Mouse (Mus musculus): ENCODE measurements around the gene Rag2.

- TF ChIP-seq CTCF (IDR thresholded peaks at IDR 0.05; ENCODE audit: extremely low read depth, insufficient read depth, low read length) (no peak), POLR2A (IDR thresholded peaks at IDR 0.05; ENCODE audit: extremely low read depth, insufficient read depth, low read length) (no peak)
Observed at GRCm38 (mm10) chr2:101624526-101624925, at the start of gene Rag2.

All from cortical plate, adult 2 months (tissue).